Mouse (Mus musculus) kidney, embryonic 15.5 days (tissue): ENCODE measurements around the gene Sap30bp. TPM values are rescaled to one million over a fixed set of nuclear protein-coding genes. Genes with fewer than 3 reads are reported as not detected.

Source experiments
- ATAC-seq: fragments of 200-750 bp; cut with Nextera tagmentation; replicated peaks from 2 replicates; pipeline ENCODE4 v1.8.0; 2017; ENCODE audit warnings: moderate TSS enrichment; ENCODE audit not compliant: low FRiP score
- H3K27ac ChIP-seq: fragments of 300-500 bp; sonication (generic); 2 replicates; pipeline ENCODE4 v1.5.1; 2015; ENCODE audit warnings: mild to moderate bottlenecking, inconsistent platforms
- H3K27me3 ChIP-seq: fragments of 300-500 bp; sonication (generic); 2 replicates; pipeline ENCODE4 v1.6.1; 2015; ENCODE audit warnings: inconsistent platforms
- H3K36me3 ChIP-seq: fragments of 300-500 bp; sonication (generic); 2 replicates; pipeline ENCODE4 v1.6.1; 2015; ENCODE audit warnings: inconsistent platforms
- H3K4me1 ChIP-seq: fragments of 300-500 bp; sonication (generic); 2 replicates; pipeline ENCODE4 v1.6.1; 2015; ENCODE audit warnings: inconsistent platforms
- H3K4me2 ChIP-seq: fragments of 300-500 bp; sonication (generic); 2 replicates; pipeline ENCODE4 v1.6.1; 2015; ENCODE audit warnings: moderate library complexity, mild to moderate bottlenecking, inconsistent platforms
- H3K4me3 ChIP-seq: fragments of 300-500 bp; sonication (generic); replicated peaks from 2 replicates; pipeline ENCODE4 v1.5.1; 2015; ENCODE audit warnings: mild to moderate bottlenecking, inconsistent platforms
- H3K9ac ChIP-seq: fragments of 300-500 bp; sonication (generic); 2 replicates; pipeline ENCODE4 v1.6.1; 2015; ENCODE audit warnings: mild to moderate bottlenecking, inconsistent platforms
- H3K9me3 ChIP-seq: fragments of 300-500 bp; sonication (generic); replicated peaks from 2 replicates; pipeline ENCODE4 v1.6.1; 2016; ENCODE audit warnings: inconsistent platforms
- WGBS: fragments of 180-500 bp; shearing (Covaris S2); methylation state at CpG from one replicate; pipeline ENCODE4 v1.1.7; 2015; ENCODE audit warnings: mixed read lengths; 5-methylcytosine and 5-hydroxymethylcytosine counted together
- polyA plus RNA-seq: library from polyadenylated mRNA; unstranded; fragments of >200 nt; fragmentation: Nextera tagmentation; extraction: Ambion mirVana; gene quantifications from 2 replicates; pipeline ENCODE4 v1.2.1, GENCODE M21; 2015

The Sap30bp gene
- polyA plus RNA-seq, 1 experiment from 2014 or later = 44.5 TPM

GRCm38 (mm10) chr11:115906521-115906920 is 26.6 kb upstream of the Sap30bp start:
- Histone ChIP-seq H3K27me3 (no peaks in the 10 kb centered on the region), H3K4me2 (no peak overlapping the region), H3K4me3 (no peak overlapping the region), H3K27ac (peak overlapping the region; percentile 91), H3K36me3 (peaks cover 4% of the 10 kb centered on the region; the same call in 1 of the 2 replicates), H3K4me1 (peaks cover 58% of the 10 kb centered on the region), H3K9ac (no peak overlapping the region), H3K9me3 (no peaks in the 10 kb centered on the region)
- no peak for ATAC-seq
- WGBS = 86% methylated on average over 5 of the region's 5 CpGs

GRCm38 (mm10) chr11:115911134-115911561 is 21.9 kb upstream of the Sap30bp start:
- Histone ChIP-seq H3K36me3 (peaks cover 24% of the 10 kb centered on the region), H3K9me3 (no peaks in the 10 kb centered on the region), H3K27ac (peak overlapping the region; percentile 89), H3K9ac (no peak overlapping the region), H3K4me1 (peaks cover 22% of the 10 kb centered on the region), H3K4me3 (no peak overlapping the region), H3K27me3 (no peaks in the 10 kb centered on the region), H3K4me2 (no peak overlapping the region)
- 80% methylated on average over 5 of the region's 5 CpGs for WGBS
- ATAC-seq = 0 out of 2 replicates have a peak, but pooled peaks have one; percentile 34

- peak; percentile 83 for ATAC-seq
- Histone ChIP-seq H3K27me3 (no peaks in the 10 kb centered on the region), H3K9ac (no peak within 1 kb of the TSS), H3K4me1 (peaks cover 15% of the 10 kb centered on the region), H3K4me2 (peak within 1 kb of the TSS; percentile 20), H3K27ac (peak within 1 kb of the TSS; percentile 89), H3K4me3 (peak within 1 kb of the TSS; percentile 2; the same call in 1 of the 2 replicates), H3K36me3 (peaks cover 30% of the 10 kb centered on the region), H3K9me3 (no peaks in the 10 kb centered on the region)
- 68% methylated on average over 11 of the region's 11 CpGs for WGBS
These were observed 21.3 kb upstream of the Sap30bp start, which contains the start of gene Smim6 for GRCm38 (mm10) chr11:115911632-115912376. Smim6 (plus strand) TSS chr11:115912017.

GRCm38 (mm10) chr11:115916579-115916978 is 16.5 kb upstream of the Sap30bp start:
- H3K9me3 ChIP-seq = no peaks in the 10 kb centered on the region
- no peak for ATAC-seq
- H3K27me3 ChIP-seq = no peaks in the 10 kb centered on the region
- no peak overlapping the region for H3K27ac ChIP-seq
- H3K4me3 ChIP-seq = no peak overlapping the region
- peaks cover 8% of the 10 kb centered on the region for H3K4me1 ChIP-seq
- peaks cover 44% of the 10 kb centered on the region for H3K36me3 ChIP-seq
- no peak overlapping the region for H3K4me2 ChIP-seq
- H3K9ac ChIP-seq = no peak overlapping the region
- WGBS = 94% methylated on average over 4 of the region's 4 CpGs

GRCm38 (mm10) chr11:115918637-115919036 is 14.4 kb upstream of the Sap30bp start:
- Histone ChIP-seq H3K4me1 (no peaks in the 10 kb centered on the region), H3K9me3 (no peaks in the 10 kb centered on the region), H3K4me2 (no peak overlapping the region), H3K4me3 (no peak overlapping the region), H3K36me3 (peaks cover 53% of the 10 kb centered on the region), H3K9ac (no peak overlapping the region), H3K27ac (no peak overlapping the region), H3K27me3 (no peaks in the 10 kb centered on the region)
- 79% methylated on average over 5 of the region's 5 CpGs for WGBS
- ATAC-seq = no peak

GRCm38 (mm10) chr11:115919073-115919472 is 14.0 kb upstream of the Sap30bp start:
- WGBS = 90% methylated on average over 5 of the region's 5 CpGs
- H3K27ac ChIP-seq = no peak overlapping the region
- ATAC-seq = no peak
- H3K4me1 ChIP-seq = no peaks in the 10 kb centered on the region
- no peaks in the 10 kb centered on the region for H3K27me3 ChIP-seq
- H3K36me3 ChIP-seq = peaks cover 56% of the 10 kb centered on the region
- no peak overlapping the region for H3K4me3 ChIP-seq
- H3K4me2 ChIP-seq = no peak overlapping the region
- no peaks in the 10 kb centered on the region for H3K9me3 ChIP-seq
- H3K9ac ChIP-seq = no peak overlapping the region

GRCm38 (mm10) chr11:115920110-115920818 is 12.8 kb upstream of the Sap30bp start:
- Histone ChIP-seq H3K9ac (no peak overlapping the region), H3K27ac (no peak overlapping the region), H3K4me1 (no peaks in the 10 kb centered on the region), H3K4me2 (no peak overlapping the region), H3K27me3 (no peaks in the 10 kb centered on the region), H3K4me3 (no peak overlapping the region), H3K9me3 (no peaks in the 10 kb centered on the region), H3K36me3 (peaks cover 60% of the 10 kb centered on the region)
- WGBS = 47% methylated on average over 6 of the region's 6 CpGs
- ATAC-seq = no peak

GRCm38 (mm10) chr11:115921986-115922385 is 11.1 kb upstream of the Sap30bp start:
- no peak overlapping the region for H3K27ac ChIP-seq
- ATAC-seq = no peak
- no peak overlapping the region for H3K9ac ChIP-seq
- no peak overlapping the region for H3K4me2 ChIP-seq
- H3K9me3 ChIP-seq = no peaks in the 10 kb centered on the region
- 93% methylated on average over 1 of the region's 1 CpGs for WGBS
- H3K27me3 ChIP-seq = no peaks in the 10 kb centered on the region
- H3K4me1 ChIP-seq = no peaks in the 10 kb centered on the region
- H3K4me3 ChIP-seq = no peak overlapping the region
- H3K36me3 ChIP-seq = peaks cover 52% of the 10 kb centered on the region

GRCm38 (mm10) chr11:115929031-115929430 is 4.1 kb upstream of the Sap30bp start:
- H3K9me3 ChIP-seq = no peaks in the 10 kb centered on the region
- H3K4me3 ChIP-seq = no peak overlapping the region
- peaks cover 36% of the 10 kb centered on the region for H3K36me3 ChIP-seq
- 86% methylated on average over 8 of the region's 8 CpGs for WGBS
- H3K9ac ChIP-seq = no peak overlapping the region
- no peak overlapping the region for H3K27ac ChIP-seq
- peaks cover 13% of the 10 kb centered on the region for H3K4me1 ChIP-seq
- H3K27me3 ChIP-seq = no peaks in the 10 kb centered on the region
- no peak overlapping the region for H3K4me2 ChIP-seq
- ATAC-seq = no peak

GRCm38 (mm10) chr11:115929818-115930217 is 3.3 kb upstream of the Sap30bp start:
- ATAC-seq = no peak

GRCm38 (mm10) chr11:115931235-115931634 is 1.8 kb upstream of the Sap30bp start:
- no peaks in the 10 kb centered on the region for H3K9me3 ChIP-seq
- no peak overlapping the region for H3K4me3 ChIP-seq
- WGBS = 74% methylated on average over 3 of the region's 3 CpGs

More at GRCm38 (mm10) chr11:115929818-115930217, 3.3 kb upstream of the Sap30bp start:
- Histone ChIP-seq H3K9ac (no peak overlapping the region), H3K4me2 (no peak overlapping the region), H3K27me3 (no peaks in the 10 kb centered on the region), H3K4me1 (peaks cover 21% of the 10 kb centered on the region), H3K4me3 (no peak overlapping the region), H3K27ac (no peak overlapping the region), H3K36me3 (peaks cover 30% of the 10 kb centered on the region), H3K9me3 (no peaks in the 10 kb centered on the region)
- WGBS = 77% methylated on average over 2 of the region's 3 CpGs

GRCm38 (mm10) chr11:115933747-115934110 is 647 bp downstream of the Sap30bp start:
- Histone ChIP-seq H3K9ac (peak overlapping the region; percentile 81), H3K27me3 (no peaks in the 10 kb centered on the region), H3K9me3 (no peaks in the 10 kb centered on the region), H3K27ac (peak overlapping the region; percentile 59; the same call in 1 of the 2 replicates), H3K4me1 (peaks cover 23% of the 10 kb centered on the region), H3K4me2 (peak overlapping the region; percentile 88), H3K36me3 (peaks cover 32% of the 10 kb centered on the region), H3K4me3 (peak overlapping the region; percentile 96)
- under 1% methylated on average over 16 of the region's 16 CpGs for WGBS
- peak; percentile 31 for ATAC-seq

More at GRCm38 (mm10) chr11:115931235-115931634, 1.8 kb upstream of the Sap30bp start:
- H3K9ac ChIP-seq = no peak overlapping the region
- no peak overlapping the region for H3K4me2 ChIP-seq
- no peak overlapping the region for H3K27ac ChIP-seq
- no peak for ATAC-seq
- H3K36me3 ChIP-seq = peaks cover 33% of the 10 kb centered on the region
- peaks cover 23% of the 10 kb centered on the region for H3K4me1 ChIP-seq
- no peaks in the 10 kb centered on the region for H3K27me3 ChIP-seq
